Mouse (Mus musculus) left cerebral cortex, adult 11 months (tissue): Measurements from ENCODE around the gene Mpped2.

ENCODE experiments used
- DNase-seq: peaks from one replicate; pipeline ENCODE4 v3.0.0; 2022; ENCODE audit warnings: low spot score

The Mpped2 gene

GRCm38 (mm10) chr2:106798824-106799223 is 105.8 kb downstream of the Mpped2 start:
- no peak for DNase-seq

- DNase-seq, result no peak
Measured at GRCm38 (mm10) chr2:106815898-106816297, 122.8 kb downstream of the Mpped2 start.

- no peak for DNase-seq
Measured at GRCm38 (mm10) chr2:106821292-106821691, 128.2 kb downstream of the Mpped2 start.

- no peak for DNase-seq
Measured at GRCm38 (mm10) chr2:106821883-106822282, 128.8 kb downstream of the Mpped2 start.

GRCm38 (mm10) chr2:106822540-106822939 is 129.5 kb downstream of the Mpped2 start:
- DNase-seq, result no peak

- no peak for DNase-seq
Measured at GRCm38 (mm10) chr2:106825461-106825860, 132.4 kb downstream of the Mpped2 start.

- DNase-seq, result no peak
Measured at GRCm38 (mm10) chr2:106826023-106826422, 133.0 kb downstream of the Mpped2 start.

GRCm38 (mm10) chr2:106826806-106827205 is 133.7 kb downstream of the Mpped2 start:
- DNase-seq, result no peak

GRCm38 (mm10) chr2:106828573-106829310 is 135.7 kb downstream of the Mpped2 start:
- no peak for DNase-seq

GRCm38 (mm10) chr2:106829420-106829819 is 136.4 kb downstream of the Mpped2 start:
- no peak for DNase-seq

GRCm38 (mm10) chr2:106832577-106832976 is 139.5 kb downstream of the Mpped2 start:
- DNase-seq, result no peak

GRCm38 (mm10) chr2:106833212-106833611 is 140.1 kb downstream of the Mpped2 start:
- no peak for DNase-seq

GRCm38 (mm10) chr2:106835321-106835720 is 142.3 kb downstream of the Mpped2 start:
- DNase-seq, result no peak

GRCm38 (mm10) chr2:106837241-106837640 is 144.2 kb downstream of the Mpped2 start:
- DNase-seq, result no peak

- DNase-seq, result no peak
Measured at GRCm38 (mm10) chr2:106844147-106844546, 151.1 kb downstream of the Mpped2 start.

GRCm38 (mm10) chr2:106844766-106845678 is 152.0 kb downstream of the Mpped2 start:
- no peak for DNase-seq

GRCm38 (mm10) chr2:106846511-106846910 is 153.4 kb downstream of the Mpped2 start:
- no peak for DNase-seq

- no peak for DNase-seq
Measured at GRCm38 (mm10) chr2:106849389-106849788, 156.3 kb downstream of the Mpped2 start.

GRCm38 (mm10) chr2:106851515-106851914 is 158.4 kb downstream of the Mpped2 start:
- no peak for DNase-seq

GRCm38 (mm10) chr2:106854213-106854612 is 161.1 kb downstream of the Mpped2 start:
- DNase-seq, result no peak

GRCm38 (mm10) chr2:106854758-106855157 is 161.7 kb downstream of the Mpped2 start:
- no peak for DNase-seq

- no peak for DNase-seq
Measured at GRCm38 (mm10) chr2:106855184-106855583, 162.1 kb downstream of the Mpped2 start.
